Mouse (Mus musculus): ENCODE data around the gene Gm17657.
"Not testable (repeated sequence)": the region's sequence is repeated elsewhere in the genome, so short reads cannot be mapped to it uniquely, and the experiment has no call there.

Gm17657 gene

DNA sequence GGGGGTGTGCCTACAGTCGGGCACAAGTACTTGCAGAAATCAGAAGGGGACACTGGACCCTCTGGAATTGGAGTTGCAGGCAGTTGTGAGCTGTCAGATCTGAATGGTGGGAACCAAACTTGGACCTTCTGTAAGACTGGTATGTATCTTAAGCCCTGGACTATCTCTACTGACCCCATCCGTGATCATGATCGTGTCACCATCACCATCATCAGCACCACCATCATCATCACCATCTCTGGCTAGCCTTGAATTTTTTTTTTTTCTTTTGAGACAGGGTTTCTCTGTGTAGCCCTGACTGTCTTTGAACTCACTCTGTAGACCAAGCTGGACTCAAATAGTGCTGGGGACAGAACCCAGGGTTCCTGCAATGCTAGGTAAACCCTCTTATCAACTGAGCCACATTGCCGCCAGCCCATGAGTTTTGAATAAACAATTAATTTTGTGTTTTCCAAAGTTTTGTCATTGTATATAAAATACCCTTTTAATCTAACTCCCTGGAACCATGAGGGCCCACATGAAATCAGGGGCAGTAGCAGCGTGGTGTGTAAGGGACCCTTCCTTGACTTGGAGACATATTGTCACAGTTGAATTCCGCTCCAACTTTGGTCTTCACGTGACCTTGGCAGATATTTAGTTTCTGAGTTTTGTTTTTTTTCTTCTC lies 47.3 kb downstream of the Gm17657 start:
- no peak for DNase-seq (ENCODE audit: low spot score in 2 of 2)

DNA sequence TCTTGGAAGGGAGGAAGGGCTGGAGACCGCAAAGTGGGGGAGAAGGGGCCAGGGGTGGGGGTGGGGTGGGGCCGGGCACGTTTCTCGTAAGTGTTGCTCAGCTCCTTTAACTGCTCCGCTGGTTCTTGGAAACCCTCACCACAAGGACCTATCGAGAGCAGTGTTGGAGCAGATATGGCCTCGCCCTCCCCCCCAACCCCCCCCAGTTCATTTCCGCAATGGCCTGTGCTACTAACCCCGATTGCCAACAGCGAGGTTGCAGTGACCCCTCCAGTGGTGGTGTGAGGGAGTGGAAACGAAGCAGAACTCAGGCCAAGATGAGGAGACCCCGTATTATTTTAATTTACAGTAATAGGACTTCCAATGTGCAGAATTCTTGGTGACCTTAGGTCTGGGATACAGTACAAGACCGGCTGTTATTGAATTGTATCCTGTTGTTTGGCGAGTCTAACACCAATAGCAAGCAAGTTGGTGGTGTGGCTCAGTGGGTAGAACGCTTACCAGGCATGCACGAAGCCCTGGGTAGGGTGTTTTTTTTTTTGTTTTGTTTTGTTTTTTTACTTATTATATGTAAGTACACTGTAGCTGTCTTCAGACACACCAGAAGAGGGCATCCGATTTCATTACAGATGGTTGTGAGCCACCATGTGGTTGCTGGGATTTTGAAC lies 48.5 kb downstream of the Gm17657 start:
- DNase-seq (ENCODE audit: low spot score in 2 of 2), result no peak

- DNase-seq (ENCODE audit: low spot score in 2 of 2), result no peak
Observed at GRCm38 (mm10) chr17:29500243-29500740, 49.1 kb downstream of the Gm17657 start.

DNA sequence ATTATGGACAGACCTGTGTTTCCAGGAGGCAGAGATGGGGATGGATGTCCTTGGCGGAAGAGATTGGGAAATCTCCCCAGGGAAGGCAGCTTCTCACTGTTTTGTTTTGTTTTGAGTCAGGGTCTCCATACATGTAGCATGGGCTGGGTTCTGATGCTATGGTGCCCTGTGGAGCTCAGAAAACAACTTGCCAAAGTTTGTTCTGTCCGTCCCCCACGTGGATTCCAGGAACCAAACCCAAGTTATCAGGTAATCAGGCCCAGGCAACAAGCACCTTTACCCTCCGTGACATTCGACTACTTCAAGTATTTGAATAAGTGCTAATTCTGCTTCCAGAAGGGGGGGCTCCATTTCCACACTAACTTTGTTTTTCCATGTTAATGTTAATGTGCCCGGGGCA lies 49.9 kb downstream of the Gm17657 start:
- DNase-seq (ENCODE audit: low spot score in 2 of 2), result no peak

DNA sequence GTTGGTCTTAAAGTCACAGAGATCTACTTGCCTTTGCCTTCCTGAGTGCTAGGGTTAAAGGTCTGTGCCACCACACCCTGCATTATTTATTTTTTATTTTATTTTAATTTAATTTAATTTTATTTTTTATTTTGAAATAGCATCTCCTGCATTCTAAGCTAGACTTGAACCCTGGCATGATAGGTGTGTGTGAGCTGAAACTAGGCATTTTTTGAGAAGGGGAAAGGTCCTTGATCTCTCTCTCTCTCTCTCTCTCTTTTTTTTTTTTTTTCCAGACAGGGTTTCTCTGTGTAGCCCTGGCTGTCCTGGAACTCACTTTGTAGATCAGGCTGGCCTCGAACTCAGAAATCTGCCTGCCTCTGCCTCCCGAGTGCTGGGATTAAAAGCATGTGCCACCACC lies 50.5 kb downstream of the Gm17657 start:
- DNase-seq (ENCODE audit: low spot score in 2 of 2), result not testable (repeated sequence)

DNA sequence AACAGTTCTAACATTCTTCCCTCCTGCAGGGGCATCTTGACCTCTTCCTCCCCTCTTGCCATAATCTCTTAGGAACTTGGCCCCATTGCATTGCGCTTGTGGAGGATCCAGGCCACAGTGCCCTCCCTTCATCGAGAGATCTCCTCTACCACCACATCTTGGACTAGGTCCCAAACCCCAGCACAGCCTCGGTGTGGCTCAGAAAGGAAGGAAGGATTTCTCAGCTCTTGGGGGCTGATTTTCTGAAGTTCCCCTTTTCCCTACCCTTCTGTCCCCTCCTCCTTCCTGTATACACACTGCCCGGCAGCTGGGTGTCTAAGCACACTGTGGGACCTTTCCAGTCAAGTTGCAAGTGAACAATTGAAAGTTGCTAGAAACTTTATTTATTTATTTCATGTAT lies 51.4 kb downstream of the Gm17657 start:
- DNase-seq (ENCODE audit: low spot score in 2 of 2), result no peak

DNA sequence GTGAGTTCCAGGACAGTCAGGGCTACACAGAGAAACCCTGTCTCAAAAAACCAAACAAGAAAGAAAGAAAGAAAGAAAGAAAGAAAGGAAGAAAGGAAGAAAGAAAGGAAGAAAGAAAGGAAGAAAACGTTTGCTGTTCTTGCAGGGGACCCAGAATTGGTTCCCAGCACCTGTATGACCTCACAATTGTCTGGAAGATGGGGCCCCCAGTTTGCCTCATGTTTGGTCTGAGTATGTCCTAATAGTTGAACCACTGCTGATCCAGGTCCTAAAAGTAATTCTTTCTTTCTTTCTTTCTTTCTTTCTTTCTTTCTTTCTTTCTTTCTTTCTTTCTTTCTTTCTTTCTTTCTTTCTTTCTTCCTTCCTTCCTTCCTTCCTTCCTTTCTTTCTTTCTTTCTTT lies 52.0 kb downstream of the Gm17657 start:
- not testable (repeated sequence) for DNase-seq (ENCODE audit: low spot score in 2 of 2)

DNA sequence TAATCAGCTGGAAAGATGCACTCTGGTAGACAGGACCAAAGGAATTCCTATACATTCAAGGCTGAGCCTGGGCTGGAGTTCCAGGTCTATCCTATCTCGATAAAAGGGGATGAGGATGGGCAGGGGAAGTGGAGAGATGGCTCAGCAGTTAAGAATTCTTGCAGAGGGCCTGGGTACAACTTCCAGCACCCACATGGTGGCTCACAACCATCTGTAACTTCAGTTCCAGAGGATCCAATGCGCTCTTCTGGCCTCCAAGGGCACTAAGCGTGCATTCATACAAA lies 52.4 kb downstream of the Gm17657 start:
- DNase-seq (ENCODE audit: low spot score in 2 of 2), result no peak

DNA sequence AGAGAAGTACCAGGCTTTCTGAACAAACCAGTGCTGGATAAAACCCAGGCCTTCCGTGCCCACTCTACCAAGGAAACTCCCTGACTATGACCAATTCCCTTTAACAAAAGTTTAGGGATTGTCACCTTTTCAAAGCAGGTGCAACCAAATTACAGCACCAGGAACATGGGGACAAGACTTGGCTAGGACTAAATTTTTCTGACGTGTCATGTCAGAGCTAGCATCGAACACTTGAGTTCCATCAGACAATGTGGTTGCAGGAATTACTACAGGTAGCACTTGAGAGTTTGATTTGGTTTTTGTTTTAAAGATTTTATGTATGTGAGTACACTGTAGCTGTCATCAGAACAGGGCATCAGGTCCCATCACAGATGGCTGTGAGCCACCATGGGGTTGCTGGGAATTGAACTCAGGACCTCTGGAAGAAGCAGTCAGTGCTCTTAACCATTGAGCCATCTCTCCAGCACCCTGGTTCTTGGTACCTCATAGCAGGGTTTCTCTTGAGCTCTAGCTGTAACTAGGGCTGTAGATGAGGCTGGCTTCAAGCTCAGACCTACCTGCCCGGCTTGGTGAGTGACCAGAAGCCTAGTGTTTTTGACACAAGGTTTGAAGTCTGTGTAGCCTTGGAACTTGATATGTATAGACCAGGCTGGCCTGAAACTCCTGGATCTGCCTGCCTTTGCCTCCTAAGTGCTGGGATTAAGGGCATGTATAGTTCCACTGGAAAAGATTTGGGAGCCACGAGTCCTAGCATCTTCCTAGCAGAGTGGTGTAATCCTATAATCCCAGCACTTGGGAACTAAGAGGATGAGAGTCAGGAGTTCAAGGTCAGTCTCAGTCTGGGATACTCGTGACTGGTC lies 53.0 kb downstream of the Gm17657 start:
- no peak for DNase-seq (ENCODE audit: low spot score in 2 of 2)

GRCm38 (mm10) chr17:29494732-29495076 lies 54.7 kb downstream of the Gm17657 start:
- no peak for DNase-seq (ENCODE audit: low spot score in 2 of 2)

DNA sequence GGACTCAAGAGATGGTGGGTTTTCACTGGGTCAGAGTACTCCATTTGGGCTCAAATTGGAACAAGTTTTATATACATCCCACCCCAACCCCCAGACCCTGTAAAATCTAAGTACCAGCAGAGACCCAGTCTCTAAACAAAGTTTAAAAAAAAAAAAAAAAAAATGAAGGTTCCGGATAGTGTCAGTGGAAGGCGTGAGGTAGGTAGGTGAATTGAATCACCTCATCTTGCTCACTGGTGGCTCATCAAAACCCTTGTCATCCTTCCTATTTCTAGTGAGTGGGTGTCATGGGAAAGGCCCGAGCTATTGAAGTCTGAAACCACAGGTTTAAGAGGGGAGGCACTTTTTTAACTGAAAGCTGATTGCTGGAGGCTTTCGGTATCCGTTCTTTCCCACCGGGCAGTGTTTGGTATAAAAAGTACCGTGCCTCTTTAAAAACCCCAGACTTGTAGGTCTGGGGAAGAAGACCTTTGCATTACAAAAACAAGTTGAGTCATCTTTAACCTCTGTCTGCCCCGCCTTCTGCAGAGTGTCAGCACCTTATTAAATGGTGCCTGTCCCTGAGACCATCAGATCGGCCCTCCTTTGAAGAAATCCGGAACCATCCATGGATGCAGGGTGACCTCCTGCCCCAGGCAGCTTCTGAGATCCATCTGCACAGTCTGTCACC lies 55.2 kb downstream of the Gm17657 start:
- DNase-seq (ENCODE audit: low spot score in 2 of 2), result no peak

DNA sequence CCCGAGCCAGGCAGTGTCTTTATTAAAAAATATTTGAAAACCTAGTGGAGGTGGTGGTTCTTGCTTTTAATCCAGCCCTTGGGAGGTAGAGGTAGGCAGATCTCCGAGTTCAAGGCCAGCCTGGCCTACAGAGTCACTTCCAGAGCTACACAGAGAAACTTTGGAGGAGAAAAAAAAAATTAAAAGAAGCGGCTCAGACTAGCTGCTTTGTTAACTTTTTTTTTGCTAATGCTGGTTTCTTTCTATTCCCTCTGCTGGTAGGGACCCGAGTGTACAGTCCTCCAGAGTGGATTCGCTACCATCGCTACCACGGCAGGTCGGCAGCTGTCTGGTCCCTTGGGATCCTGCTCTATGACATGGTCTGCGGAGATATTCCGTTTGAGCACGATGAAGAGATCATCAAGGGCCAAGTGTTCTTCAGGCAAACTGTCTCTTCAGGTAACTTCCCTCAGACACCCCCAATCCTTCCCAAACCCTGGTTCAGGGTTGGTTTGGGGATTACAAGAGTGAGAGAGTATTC lies 55.9 kb downstream of the Gm17657 start:
- no peak for DNase-seq (ENCODE audit: low spot score in 2 of 2)

- DNase-seq (ENCODE audit: low spot score in 2 of 2), result peak in 1 of 2 experiments; percentile 16
Observed at GRCm38 (mm10) chr17:29492269-29493191, 56.9 kb downstream of the Gm17657 start.

- peak in 1 of 2 experiments; percentile 1 for DNase-seq (ENCODE audit: low spot score in 2 of 2)
Observed at GRCm38 (mm10) chr17:29491591-29492268, 57.7 kb downstream of the Gm17657 start.

DNA sequence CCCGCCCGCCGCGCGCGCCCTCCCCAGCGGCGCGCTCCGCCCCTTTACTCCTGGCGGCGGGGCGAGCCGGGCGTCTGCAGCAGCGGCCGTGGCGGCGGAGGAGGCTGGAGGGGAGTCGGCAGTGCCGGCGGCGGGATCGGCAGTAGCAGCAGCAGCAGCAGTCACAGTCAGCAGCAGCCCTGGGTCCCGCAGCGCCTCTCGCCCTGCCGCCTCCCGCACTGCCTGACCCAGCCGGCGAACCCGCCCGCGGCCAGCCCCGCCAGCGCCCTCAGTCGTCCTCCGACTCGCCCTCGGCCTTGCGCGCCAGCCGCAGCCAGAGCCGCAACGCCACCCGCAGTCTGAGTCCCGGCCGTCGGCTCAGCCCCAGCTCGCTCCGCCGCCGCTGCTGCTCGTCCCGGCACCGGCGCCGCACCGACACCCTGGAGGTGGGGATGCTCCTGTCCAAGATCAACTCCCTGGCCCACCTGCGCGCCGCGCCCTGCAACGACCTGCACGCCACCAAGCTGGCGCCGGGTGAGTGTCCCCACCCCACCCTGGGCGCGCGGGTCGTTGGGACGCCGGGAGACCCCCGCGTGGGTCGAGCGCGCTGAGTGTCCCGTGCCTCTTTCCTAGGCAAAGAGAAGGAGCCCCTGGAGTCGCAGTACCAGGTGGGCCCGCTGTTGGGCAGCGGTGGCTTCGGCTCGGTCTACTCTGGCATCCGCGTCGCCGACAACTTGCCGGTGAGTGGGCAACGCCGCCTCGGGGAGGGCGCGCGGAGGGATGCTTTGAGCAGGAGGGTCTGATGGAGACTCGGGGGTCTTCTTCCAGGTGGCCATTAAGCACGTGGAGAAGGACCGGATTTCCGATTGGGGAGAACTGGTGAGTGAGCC lies 58.5 kb downstream of the Gm17657 start, which contains the start of gene Pim1:
Pim1 (plus strand) TSS at position 41 of the 869 bp plus-strand sequence.
- peak in 1 of 2 experiments; percentile 26 for DNase-seq (ENCODE audit: low spot score in 2 of 2)

DNA sequence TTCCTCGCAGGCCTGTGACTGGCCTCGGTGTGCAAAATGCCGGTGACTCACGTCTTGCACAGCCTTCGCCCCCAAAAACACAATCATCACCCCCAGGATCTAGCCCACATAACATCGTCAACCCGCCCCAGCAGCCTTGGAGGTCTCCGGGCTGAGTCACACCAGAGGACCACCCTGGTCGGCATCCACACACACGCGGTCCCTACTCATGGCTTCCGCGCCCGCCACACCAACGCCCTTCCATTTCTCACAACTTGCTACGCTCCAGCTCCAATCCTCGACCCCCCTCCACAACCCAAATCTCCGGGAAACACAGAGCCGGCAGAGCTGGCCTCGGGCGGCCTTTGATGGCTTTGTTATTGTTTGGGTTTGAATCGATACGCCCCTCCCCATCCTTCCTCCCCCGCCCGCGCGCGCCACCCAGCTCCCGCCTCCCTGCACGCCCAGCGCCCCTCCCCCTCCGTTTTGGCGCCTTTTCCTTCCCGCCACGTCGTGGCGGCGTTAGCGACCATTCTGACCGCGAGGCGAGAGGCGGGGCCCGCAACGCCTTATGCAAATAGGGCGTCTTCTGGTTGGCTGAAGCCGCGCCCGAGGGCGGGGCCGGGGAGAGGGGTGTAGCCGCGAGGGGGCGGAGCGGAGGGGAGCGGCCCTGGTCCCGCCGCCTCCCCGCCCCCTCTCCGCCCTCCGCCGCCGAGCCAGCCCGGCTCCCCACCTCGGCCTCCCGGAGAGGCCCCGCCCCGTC lies 59.3 kb downstream of the Gm17657 start:
- peak; percentile 92 to 95 for DNase-seq (ENCODE audit: low spot score in 2 of 2)

GRCm38 (mm10) chr17:29488978-29489970 lies 60.2 kb downstream of the Gm17657 start:
- no peak for DNase-seq (ENCODE audit: low spot score in 2 of 2)
